Mouse (Mus musculus): ENCODE results near the gene Ncln.

- no peak for TF ChIP-seq CTCF (conservative IDR thresholded peaks at IDR 0.05; ENCODE audit: low read length)
- no peak for TF ChIP-seq NANOG (IDR thresholded peaks at IDR 0.05; ENCODE audit: borderline replicate concordance, low read length)
- no peak for TF ChIP-seq POU5F1 (IDR thresholded peaks at IDR 0.05; ENCODE audit: borderline replicate concordance, low read length)
Observed at GRCm38 (mm10) chr10:81450641-81451364, 45.4 kb downstream of the Ncln start.

Measured in E14TG2a.4 (cell line).